Mouse (Mus musculus) frontal cortex, postnatal 36 days (tissue): ENCODE measurements at regions not wholly inside any gene's neighbourhood (a gene's known extent, or its start where the extent isn't known, plus 50 kb on each side); places are given as distances from the start of the nearest gene placed in this dataset.
"Not testable (repeated sequence)": the region's sequence is repeated elsewhere in the genome, so short reads cannot be mapped to it uniquely, and the experiment has no call there.

Source experiments
- DNase-seq, 2 experiments: peaks; one replicate each; pipeline ENCODE4 v3.0.0; 2022; ENCODE audit warnings: low spot score in 2 of 2

- no peak for DNase-seq
Measured at GRCm38 (mm10) chr15:87818566-87818965, 274.5 kb downstream of the Fam19a5 start.

DNA sequence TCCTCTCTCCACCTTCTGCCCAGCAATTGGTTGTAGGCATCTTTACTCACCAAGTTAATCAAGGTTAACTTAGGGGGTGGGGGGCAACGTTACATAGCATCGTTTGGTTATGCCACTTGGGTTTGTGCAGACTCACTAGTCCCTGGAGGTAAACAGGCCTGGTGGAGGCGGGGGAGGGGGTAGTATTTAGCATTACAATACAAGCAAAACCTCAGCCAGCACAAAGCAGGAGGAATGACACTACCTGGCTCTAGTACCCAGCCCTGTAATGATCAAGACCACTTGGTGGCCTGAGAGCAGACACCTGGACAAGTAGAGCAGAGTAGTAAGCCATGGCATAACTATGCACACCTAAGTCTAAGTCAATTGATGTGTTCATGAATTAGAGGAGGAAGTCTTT is 298.0 kb downstream of the Fam19a5 start:
- DNase-seq = no peak

DNA sequence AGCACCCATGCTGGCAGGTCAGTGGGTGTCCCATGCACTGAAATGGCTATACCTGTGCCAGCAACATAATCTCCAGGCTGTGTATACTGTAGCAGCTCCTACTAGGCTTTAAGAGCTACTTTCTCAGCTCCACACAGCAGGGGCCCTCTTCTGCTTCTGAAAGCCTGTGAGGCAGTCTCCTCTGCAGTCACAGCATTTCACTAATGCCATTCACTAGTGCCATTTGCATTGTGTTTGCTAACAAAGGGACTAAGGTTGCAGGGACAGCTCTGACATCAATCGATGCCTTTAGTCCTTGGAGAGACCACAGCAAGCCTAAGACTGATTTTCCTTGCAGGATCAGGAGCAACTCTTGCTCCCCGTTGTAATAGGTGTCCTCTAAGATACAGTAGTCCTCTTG is 315.0 kb downstream of the Fam19a5 start:
- DNase-seq = no peak

DNA sequence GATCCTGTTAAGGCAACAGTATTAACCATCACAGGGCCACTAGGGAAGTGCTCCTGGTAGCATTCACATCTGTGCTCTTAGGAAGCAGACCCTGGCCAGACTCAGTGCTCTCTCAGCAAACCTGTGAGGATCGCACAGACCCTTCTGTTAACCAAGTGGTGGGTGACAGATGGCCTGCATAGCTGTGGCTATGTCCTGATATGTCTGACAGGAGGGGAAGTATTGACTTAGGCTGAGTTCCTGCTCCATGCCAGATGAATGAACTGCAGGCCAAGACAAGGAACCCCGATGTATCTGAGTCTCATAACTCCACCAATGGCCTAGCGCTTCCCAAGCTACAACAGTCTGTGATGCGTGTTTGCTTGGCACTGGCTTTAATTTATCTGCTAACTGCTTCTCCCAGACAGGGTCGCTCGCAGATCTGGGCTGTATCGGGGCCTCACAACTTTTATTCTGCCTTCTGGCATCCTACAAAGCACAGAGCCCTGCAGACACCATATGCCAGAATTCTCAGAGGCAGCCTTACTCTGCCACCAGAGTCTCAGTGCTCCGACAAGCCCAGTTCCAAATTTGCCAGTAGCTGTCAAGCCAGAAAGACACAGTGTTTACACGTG is 332.3 kb downstream of the Fam19a5 start:
- DNase-seq = peak in 1 of 2 experiments; percentile 8

DNA sequence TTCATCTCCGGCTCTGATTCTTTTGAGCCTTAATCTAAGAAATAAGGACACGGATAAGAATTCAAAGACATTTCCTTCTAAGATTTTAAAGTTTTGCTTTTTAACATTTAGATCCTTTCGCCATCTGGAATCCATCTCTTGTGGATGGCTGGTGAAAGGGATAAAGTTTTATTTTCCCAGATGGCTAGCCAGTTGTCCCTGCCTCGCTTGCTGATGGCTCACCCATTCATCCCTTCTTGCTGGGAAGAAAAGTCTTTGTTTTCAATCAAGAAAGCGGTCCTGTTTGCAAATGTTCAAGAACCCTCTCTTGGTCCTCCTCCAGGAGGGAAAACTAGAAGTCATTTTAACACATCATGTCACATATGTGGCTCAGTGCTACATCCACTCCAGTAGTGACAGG is 346.8 kb downstream of the Fam19a5 start:
- no peak for DNase-seq

DNA sequence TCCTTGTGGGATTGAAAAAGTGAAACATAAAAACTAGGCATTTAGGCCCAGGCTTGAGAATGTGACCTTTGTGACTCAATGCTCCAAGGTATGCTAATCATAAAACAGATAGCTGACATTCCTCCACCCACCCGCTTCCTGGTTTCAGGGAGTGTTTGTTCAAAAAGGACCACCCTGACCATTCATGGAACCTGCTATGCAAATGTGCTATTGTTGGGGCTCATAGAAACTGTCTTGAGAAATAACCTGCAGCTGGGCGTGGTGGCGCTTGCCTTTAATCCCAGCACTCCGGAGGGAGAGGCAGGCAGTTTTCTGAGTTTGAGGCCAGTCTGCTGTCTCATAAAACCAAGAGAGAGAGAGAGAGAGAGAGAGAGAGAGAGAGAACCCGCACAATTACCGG is 350.8 kb downstream of the Fam19a5 start:
- not testable (repeated sequence) for DNase-seq

- DNase-seq = no peak
Measured at GRCm38 (mm10) chr15:87898655-87899054, 354.6 kb downstream of the Fam19a5 start.

DNA sequence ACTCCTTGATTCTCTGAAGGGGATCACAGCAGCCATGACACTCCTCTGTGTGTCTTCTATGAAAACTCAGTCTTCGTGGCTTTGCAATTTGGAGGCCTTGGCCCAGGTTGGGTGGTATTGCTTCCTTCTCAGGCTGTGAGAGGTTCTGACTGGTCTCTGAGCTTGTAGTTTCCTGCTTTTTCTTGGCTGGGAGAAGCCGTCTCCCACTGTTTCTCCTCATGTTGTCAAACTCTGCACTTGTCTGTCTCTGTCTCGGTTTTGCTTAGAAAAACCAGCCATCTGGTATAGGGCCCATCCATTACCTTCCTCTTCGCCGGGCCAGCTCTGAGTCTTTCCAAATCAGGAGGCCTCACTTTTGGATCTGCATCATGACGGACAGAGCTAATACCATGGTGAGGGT is 360.3 kb downstream of the Fam19a5 start:
- DNase-seq = no peak

- DNase-seq = no peak
Measured at GRCm38 (mm10) chr15:87906310-87906709, 362.2 kb downstream of the Fam19a5 start.

GRCm38 (mm10) chr15:87922091-87922490 is 378.0 kb downstream of the Fam19a5 start:
- peak; percentile 36 to 47 for DNase-seq

GRCm38 (mm10) chr15:87922781-87923446 is 378.8 kb downstream of the Fam19a5 start:
- no peak for DNase-seq

- DNase-seq = peak in 1 of 2 experiments; percentile 39
Measured at GRCm38 (mm10) chr15:87923906-87924305, 379.8 kb downstream of the Fam19a5 start.

- no peak for DNase-seq
Measured at GRCm38 (mm10) chr15:87936041-87936440, 391.9 kb downstream of the Fam19a5 start.

DNA sequence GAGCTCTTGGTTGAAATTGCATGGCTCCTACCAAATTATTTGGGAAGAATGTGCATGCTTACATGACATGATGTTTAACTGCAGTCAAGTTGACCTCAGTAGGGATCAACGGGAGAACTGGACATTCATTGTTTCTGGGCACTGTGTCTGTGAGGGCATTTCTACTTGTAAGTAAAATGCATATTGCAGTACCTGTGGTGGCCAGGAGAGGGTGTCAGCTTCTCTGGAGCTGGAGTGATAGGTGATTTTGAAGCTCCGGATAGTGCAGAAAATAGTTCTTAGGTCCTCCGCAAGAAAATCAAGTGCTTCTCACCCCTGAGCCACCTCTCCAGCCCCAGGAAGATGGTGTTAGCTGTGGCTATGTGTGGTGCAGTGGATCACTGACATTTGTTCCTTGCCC is 396.7 kb downstream of the Fam19a5 start:
- DNase-seq = peak; percentile 47 to 69

GRCm38 (mm10) chr15:87952531-87952930 is 408.4 kb downstream of the Fam19a5 start:
- DNase-seq = no peak

- DNase-seq = no peak
Measured at GRCm38 (mm10) chr15:87955685-87956256, 411.7 kb downstream of the Fam19a5 start.

DNA sequence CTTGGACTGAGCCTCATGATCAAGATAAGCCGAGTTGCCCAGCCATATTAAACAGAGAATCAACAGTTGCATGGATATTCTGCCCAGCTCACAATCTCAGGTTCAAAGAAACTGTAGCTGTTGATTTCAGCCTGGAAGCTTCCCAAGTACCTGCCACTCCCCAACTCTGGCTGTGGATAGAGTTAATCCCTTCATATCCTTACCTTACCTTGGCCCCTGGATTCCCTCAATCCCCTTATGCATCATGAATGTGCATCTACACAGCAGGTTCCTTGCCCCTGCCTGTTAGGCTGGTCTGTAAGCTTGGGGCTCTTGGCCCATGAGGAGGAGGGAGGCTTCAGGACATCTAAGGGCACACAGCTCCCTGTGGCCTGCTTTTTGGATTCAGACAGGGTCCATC is 414.8 kb downstream of the Fam19a5 start:
- DNase-seq = no peak

- no peak for DNase-seq
Measured at GRCm38 (mm10) chr15:87972641-87973040, 428.5 kb downstream of the Fam19a5 start.

- no peak for DNase-seq
Measured at GRCm38 (mm10) chr15:87987322-87987985, 443.4 kb downstream of the Fam19a5 start.

GRCm38 (mm10) chr15:87994546-87994945 is 450.4 kb downstream of the Fam19a5 start:
- peak in 1 of 2 experiments; percentile 13 for DNase-seq

DNA sequence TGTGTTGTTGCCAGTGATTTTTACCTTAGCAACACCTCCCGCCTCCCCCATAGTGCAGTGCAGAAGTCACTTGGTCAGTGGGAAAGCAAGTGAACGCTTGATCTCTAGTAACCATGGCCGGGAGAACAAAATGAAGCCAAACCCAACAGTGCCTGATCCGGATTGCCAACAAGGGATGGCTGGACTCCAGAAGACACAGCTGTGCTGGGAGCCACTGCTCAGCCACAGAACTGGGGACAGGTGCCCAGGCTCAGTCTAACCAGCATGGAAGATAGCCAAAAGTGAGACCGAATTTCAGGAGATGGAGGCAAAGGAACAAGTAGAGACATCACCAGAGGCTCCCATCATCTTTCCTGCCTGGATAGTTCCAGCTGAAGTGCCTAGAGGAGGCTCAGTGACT is 473.0 kb downstream of the Fam19a5 start:
- DNase-seq = no peak

- DNase-seq = no peak
Measured at GRCm38 (mm10) chr15:88032751-88033150, 488.7 kb downstream of the Fam19a5 start.

- no peak for DNase-seq
Measured at GRCm38 (mm10) chr15:88033725-88034124, 489.6 kb downstream of the Fam19a5 start.
